Mouse (Mus musculus) embryonic stem cell, embryonic (primary cell): ENCODE data around the gene Ctsw.

ENCODE experiments used
- CTCF ChIA-PET, 4 experiments: fragments of 300-600 bp in 2 of 4; fragments of 350-600 bp in 2 of 4; sonication (Branson Sonifier 250); formaldehyde crosslinking; loops; one replicate each; lab custom pipeline; 2022; ENCODE audit warnings: inconsistent platforms in 2 of 4; lab: Charles Lee
- POLR2A ChIA-PET, 4 experiments: fragments of 300-600 bp in 2 of 4; fragments of 350-600 bp in 2 of 4; sonication (Branson Sonifier 250); formaldehyde crosslinking; loops; one replicate each; lab custom pipeline; 2022; ENCODE audit warnings: antibody characterized with exemption in 4 of 4, inconsistent platforms in 1 of 4; lab: Charles Lee

The Ctsw gene

DNA sequence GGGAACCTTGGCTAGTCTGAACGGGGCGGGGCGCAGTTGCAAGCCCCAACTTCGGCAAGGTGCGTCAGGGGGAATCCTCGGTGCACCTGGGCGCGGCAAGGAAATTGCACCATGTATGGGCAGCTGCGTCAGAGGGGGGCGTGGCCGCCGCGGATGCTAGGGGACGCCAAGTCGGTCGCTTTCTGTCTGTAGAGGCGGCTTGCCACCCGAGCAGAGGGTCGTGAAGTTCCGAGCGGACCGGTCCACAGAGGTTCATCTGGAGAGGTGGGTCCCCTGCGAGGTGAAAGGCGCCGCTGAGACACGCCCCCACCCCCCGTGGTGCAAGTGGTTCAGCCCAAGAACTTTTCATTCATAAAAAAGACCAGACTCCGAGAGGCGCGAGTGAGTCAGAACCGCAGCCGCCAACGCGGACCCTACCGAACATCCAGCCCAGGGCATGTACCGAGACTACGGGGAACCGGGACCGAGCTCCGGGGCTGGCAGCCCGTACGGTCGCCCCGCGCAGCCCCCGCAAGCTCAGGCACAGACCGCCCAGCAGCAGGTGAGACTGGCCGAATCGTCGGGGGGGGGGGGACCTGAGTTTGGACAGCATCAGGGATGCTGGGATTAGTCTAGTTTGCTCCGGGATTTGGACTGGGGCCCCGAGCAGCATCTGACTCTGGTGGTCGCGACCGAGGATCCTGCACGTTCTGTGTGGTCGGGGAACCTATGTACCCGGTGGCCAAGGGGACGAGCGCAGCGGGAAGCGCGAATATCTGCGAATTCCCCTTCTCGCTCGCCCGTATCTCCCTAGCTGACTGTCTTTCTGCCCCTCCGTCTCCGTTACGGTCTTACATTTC lies 20.6 kb downstream of the Ctsw start, which contains the start of gene Fosl1:
Fosl1 (plus strand) TSS at position 33 of the 839 bp plus-strand sequence.
- POLR2A ChIA-PET = interaction anchor here (0.6 to 5.7 kb wide), 23 partner anchors 9 to 398 kb away, joined by 3 to 44 read pairs (median 4); partner anchors contain the start of genes Ccdc85b (in 3 of the 4), Drap1 (in 3 of the 4), Cfl1 (in 2 of the 4) and Fibp (in 2 of the 4)

DNA sequence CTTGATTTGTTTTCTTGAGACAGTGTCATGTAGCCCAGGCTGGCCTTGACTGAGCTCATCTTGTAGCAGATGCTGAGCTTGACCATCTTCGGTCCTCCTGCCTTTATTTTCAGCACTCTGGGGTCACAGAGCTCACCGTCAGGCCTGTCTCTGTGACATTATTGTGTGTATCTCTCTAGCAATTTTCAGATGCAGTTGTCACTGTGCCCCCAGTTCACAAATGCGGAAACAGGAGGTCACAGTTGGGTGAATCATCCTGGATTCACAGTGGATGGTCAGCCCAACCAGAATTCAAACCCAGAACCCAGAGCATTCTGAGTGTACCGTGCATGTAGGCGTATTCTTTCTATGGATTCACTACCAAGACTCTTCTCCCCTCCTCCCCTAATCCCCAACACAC lies 22.6 kb downstream of the Ctsw start:
- POLR2A ChIA-PET = interaction anchor here in 3 of 4 experiments (0.6 to 5.7 kb wide), 10 partner anchors 9 to 896 kb away, joined by 3 to 44 read pairs (median 4); partner anchors contain the start of genes Ccdc85b (in 2 of the 3), AI837181 (in 1 of the 3), Drap1 (in 1 of the 3) and Mus81 (in 1 of the 3)
- CTCF ChIA-PET = interaction anchor here in 1 of 4 experiments (0.5 kb wide), 1 partner anchor 121 kb away, joined by 3 read pairs; no protein-coding TSS in a partner anchor

More for the DNA sequence above, 20.6 kb downstream of the Ctsw start, which contains the start of gene Fosl1:
- CTCF ChIA-PET = interaction anchor here (0.6 to 3.0 kb wide), 10 partner anchors 9 to 324 kb away, joined by 3 to 13 read pairs (median 4); partner anchors contain the start of genes Ap5b1 (in 1 of the 4), Ccdc85b (in 1 of the 4) and Scyl1 (in 1 of the 4)

DNA sequence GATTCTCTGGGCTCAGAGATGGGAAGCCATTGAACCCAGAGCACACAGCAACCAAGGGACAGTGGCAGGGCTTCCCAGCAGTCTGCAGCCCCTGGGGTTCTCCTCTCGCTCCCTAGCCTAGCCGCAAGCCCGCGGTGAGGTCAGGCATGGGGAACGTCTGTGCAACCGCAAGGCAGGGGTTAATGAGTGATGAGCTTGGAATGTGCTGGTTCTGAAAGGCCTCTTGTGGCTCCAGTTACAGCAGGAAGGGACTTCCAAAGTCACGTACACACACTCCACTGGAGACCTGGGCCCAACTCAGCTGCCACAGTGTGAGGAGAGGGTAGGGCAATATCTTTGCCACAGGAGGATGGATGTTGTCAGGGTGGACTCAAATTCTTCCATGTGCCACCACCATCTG lies 23.4 kb downstream of the Ctsw start:
- CTCF ChIA-PET = interaction anchor here in 1 of 4 experiments (0.5 kb wide), 1 partner anchor 120 kb away, joined by 3 read pairs; no protein-coding TSS in a partner anchor
- POLR2A ChIA-PET = interaction anchor here in 2 of 4 experiments (0.6 to 5.7 kb wide), 7 partner anchors 11 to 897 kb away, joined by 3 to 44 read pairs (median 6); partner anchors contain the start of genes Ccdc85b (in 2 of the 2), AI837181 (in 1 of the 2) and Drap1 (in 1 of the 2)

DNA sequence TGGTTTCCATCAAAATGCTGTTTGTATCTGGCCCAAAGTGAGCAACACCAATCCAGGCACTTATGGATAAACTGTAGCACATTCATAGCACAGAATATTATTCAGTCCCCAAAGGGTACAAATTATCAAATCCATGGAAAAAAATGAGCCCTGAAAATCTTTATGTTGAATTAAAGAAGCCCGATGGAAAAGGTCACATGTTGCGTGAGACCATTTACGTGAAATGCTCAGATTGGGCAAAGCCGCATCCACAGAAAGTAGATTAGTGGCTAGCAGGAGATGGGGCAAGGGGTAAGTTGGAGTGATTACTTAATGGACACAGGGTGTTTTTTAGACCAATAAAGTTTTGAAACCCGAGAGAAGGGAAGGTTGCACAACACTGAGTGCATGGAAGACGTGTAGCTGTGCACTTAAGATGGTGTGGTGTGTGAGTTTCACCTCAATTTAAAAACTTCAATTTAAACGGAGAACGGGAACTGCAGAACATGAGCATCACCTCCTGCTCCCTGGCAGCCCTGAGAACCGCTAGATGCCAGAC lies 23.9 kb downstream of the Ctsw start:
- ChIA-PET POLR2A (interaction anchor here in 2 of 4 experiments (0.7 to 5.7 kb wide), 4 partner anchors 11 to 12 kb away, joined by 3 to 44 read pairs (median 20); partner anchors contain the start of gene Ccdc85b (in 2 of the 2)), CTCF (no interaction called here)

DNA sequence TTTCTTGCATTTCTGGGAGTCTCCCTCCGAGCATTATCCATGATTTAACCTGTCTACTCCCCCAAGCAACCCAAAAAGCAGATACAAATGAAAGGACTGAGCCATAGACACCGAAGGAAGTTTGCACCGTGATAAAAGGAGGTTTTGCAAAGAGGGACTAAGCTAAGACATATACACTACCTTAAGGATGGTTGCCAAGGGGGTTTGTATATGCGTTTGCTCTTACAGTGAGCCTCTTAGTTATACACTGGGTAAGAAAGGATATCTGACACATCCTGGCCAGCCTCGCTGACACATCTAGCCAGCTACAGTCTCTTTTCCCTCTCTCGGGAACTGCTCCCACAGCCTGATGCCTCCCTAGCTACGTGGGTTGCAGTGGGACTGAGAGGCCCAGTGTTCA lies 34.4 kb downstream of the Ctsw start:
- ChIA-PET CTCF (interaction anchor here (0.6 to 2.2 kb wide), 10 partner anchors 9 to 346 kb away, joined by 3 to 19 read pairs (median 5); partner anchors contain the start of genes AI837181 (in 1 of the 4), Drap1 (in 1 of the 4), Mus81 (in 1 of the 4) and Yif1a (in 1 of the 4)), POLR2A (interaction anchor here in 3 of 4 experiments (0.6 to 5.3 kb wide), 28 partner anchors 9 to 462 kb away, joined by 3 to 43 read pairs (median 4); partner anchors contain the start of genes AI837181 (in 3 of the 3), Drap1 (in 3 of the 3), Ccdc85b (in 2 of the 3) and Mus81 (in 2 of the 3))

DNA sequence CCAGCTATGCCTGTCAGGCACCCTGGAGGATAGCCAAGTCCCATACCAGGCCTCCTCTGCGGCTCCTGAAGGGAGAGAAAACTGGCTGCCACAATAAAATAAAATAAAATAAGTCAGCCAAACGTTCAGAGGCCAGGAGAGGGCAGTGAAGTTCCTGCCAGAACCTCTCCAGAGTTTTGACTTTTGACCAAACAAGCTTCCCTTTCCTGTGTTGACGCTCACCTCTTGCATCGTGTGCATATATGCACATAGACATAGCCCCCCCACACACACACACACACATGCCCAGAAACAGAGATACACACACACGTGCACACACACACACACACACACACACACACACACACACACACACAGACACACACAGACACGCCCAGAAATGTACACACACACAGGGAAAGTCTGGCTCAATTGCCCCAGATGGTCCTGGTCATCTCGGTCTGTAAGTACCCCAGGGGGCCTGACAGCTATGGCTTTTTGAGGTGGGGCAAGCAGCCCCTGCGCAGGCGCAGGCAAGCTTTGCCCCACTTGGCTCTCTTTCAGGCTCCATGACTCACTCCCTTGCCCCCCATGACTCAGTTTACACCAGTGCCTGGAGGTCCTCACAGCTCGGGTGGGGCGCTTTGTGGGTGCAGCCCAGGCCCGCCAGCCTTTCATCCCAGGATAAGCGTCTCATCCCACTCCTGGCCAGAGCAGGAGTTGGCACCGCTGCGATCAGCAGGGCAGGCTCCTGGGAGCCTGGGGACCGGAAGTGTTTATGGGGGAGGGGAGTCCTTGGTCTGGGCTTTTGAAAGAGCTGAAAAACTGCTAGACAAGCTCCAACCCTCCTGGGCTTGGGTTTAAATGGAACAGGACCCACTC lies 35.1 kb downstream of the Ctsw start:
- CTCF ChIA-PET = interaction anchor here (0.5 to 2.2 kb wide), 17 partner anchors 8 to 345 kb away, joined by 3 to 19 read pairs (median 5); partner anchors contain the start of genes Ccdc85b (in 2 of the 4), Drap1 (in 2 of the 4), AI837181 (in 1 of the 4) and Mus81 (in 1 of the 4)
- POLR2A ChIA-PET = interaction anchor here in 3 of 4 experiments (0.6 to 5.3 kb wide), 42 partner anchors 8 to 817 kb away, joined by 3 to 43 read pairs (median 4); partner anchors contain the start of genes AI837181 (in 3 of the 3), Drap1 (in 3 of the 3), Mus81 (in 3 of the 3) and Banf1 (in 2 of the 3)

DNA sequence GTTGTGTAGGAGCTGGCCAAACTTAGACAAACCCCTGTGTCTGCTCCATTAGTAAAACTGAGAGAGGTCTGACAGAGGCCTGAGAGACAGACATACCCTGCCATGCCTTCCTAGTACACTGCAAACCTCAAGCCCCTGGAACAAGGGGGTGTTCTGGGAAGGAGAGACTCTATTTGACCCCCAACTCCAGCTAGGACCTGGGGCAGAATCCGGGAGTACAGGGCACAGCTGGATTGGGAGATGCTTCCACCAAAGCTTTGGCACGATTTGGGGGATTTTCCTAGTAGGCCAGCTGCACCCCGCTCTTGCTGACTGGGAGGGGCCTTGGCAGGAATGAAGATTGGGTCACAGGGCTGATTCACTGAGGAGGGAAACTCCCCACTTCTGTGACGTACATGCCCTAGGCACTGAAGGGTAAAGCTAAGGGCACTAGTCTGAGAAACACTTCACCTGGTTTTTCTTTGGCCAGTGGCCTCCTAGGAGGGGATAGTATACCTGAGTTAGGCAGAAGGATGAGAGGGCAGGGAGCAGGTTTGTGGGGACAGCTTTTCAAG lies 36.3 kb downstream of the Ctsw start:
- ChIA-PET POLR2A (interaction anchor here in 3 of 4 experiments (0.5 to 5.3 kb wide), 18 partner anchors 7 to 480 kb away, joined by 3 to 43 read pairs (median 4); partner anchors contain the start of genes AI837181 (in 2 of the 3), Ccdc85b (in 2 of the 3), Cfl1 (in 2 of the 3) and Drap1 (in 2 of the 3)), CTCF (interaction anchor here in 2 of 4 experiments (0.9 to 1.3 kb wide), 2 partner anchors 25 kb away, joined by 6 to 7 read pairs; partner anchors contain the start of gene Ccdc85b (in 2 of the 2))

DNA sequence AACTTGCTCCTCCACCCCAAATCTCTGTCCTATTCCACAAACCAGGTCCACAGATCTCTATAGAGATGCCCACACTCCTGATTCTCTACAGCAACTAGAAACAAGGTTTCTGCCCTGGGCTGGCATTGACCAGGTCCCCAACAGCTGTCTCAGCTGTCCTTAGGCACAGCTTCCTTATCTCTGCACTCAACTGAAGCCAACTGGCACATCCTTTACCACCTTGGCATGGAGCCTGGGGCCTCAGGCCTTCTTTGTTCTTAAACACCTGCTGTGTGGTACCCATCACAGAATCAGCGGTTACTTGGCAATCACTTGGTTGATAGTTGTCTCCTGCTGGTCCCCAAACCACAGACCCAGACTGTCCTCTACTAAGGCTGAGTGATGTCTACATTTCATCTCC lies 37.9 kb downstream of the Ctsw start:
- ChIA-PET POLR2A (interaction anchor here in 3 of 4 experiments (0.6 to 5.3 kb wide), 13 partner anchors 15 to 135 kb away, joined by 3 to 42 read pairs (median 4); partner anchors contain the start of genes Ccdc85b (in 2 of the 3), Fosl1 (in 1 of the 3), Mus81 (in 1 of the 3) and Sart1 (in 1 of the 3)), CTCF (interaction anchor here in 1 of 4 experiments (1.1 kb wide), 1 partner anchor 33 kb away, joined by 3 read pairs; no protein-coding TSS in a partner anchor)

DNA sequence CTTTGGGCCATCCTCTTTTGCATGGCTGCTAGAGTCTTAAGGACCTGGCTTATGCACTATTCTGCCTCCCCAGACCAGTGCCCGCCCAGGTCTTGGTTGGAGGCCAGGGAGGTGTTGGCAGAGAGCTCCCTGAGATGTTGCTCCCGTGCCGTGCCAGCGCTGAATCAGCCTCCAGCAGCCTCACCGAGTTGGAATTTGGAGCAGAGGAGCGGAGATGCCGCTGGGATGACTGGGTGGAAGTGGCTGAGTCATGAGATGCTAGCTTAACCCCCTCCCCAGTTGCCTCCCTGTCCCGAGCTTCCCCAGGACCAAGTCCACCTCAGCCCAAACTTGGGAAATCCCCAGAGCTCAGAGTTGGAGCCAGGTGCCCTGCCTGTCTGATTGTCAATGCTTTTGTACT lies 38.5 kb downstream of the Ctsw start:
- ChIA-PET CTCF (interaction anchor here in 3 of 4 experiments (0.6 to 1.4 kb wide), 3 partner anchors 22 to 133 kb away, joined by 3 read pairs; no protein-coding TSS in a partner anchor), POLR2A (interaction anchor here (0.6 to 2.1 kb wide), 11 partner anchors 16 to 595 kb away, joined by 3 to 14 read pairs (median 4); partner anchors contain the start of genes Mus81 (in 2 of the 4), Ccdc85b (in 1 of the 4), Cfl1 (in 1 of the 4) and Sart1 (in 1 of the 4))

DNA sequence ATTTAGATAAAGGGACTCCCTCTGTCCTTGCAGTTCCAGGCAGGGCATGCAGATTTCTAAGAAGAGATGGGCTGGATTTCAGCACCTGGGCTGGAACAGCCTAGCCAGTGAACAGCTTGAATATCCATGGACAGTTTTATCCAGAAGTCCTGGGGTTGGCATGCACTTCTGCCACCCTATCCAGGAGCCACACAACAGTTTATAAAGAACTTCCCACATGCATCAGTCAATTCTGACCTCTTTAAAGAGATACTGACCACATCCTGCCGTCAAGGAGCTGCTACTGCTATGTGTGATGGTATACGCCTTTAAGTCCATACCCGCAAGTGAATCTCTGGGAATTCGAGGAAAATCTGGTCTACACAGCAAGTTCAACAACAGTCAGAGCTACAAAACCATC lies 39.1 kb downstream of the Ctsw start:
- POLR2A ChIA-PET = interaction anchor here (0.7 to 2.1 kb wide), 10 partner anchors 17 to 596 kb away, joined by 3 to 14 read pairs (median 4); partner anchors contain the start of genes Mus81 (in 2 of the 4), Ccdc85b (in 1 of the 4), Cfl1 (in 1 of the 4) and Sart1 (in 1 of the 4)
- CTCF ChIA-PET = interaction anchor here in 3 of 4 experiments (0.6 to 1.4 kb wide), 4 partner anchors 18 to 133 kb away, joined by 3 read pairs; partner anchors contain the start of gene Fosl1 (in 1 of the 3)

DNA sequence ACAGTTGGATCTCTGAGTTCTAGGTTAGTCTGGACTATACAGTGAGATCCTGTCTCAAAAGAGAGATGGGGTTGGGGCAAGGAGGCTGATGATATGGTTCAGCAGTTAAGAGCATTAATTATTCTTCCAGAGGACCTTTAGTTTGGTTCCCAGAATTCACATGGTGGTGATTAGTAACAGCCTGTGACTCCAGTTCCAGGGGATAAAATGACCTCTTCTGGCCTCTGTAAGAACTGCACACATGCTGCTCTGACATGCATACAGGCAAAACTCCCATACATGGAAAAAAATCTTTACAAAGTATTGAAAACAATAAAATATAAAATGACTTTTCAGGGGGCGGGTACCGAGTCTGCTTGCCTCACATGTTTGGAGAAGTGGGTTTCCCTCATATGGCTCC lies 40.2 kb downstream of the Ctsw start:
- ChIA-PET POLR2A (interaction anchor here in 1 of 4 experiments (0.7 kb wide), 1 partner anchor 20 kb away, joined by 3 read pairs; no protein-coding TSS in a partner anchor), CTCF (interaction anchor here in 1 of 4 experiments (0.7 to 1.8 kb wide), 2 partner anchors 28 to 29 kb away, joined by 3 to 6 read pairs; no protein-coding TSS in a partner anchor)

DNA sequence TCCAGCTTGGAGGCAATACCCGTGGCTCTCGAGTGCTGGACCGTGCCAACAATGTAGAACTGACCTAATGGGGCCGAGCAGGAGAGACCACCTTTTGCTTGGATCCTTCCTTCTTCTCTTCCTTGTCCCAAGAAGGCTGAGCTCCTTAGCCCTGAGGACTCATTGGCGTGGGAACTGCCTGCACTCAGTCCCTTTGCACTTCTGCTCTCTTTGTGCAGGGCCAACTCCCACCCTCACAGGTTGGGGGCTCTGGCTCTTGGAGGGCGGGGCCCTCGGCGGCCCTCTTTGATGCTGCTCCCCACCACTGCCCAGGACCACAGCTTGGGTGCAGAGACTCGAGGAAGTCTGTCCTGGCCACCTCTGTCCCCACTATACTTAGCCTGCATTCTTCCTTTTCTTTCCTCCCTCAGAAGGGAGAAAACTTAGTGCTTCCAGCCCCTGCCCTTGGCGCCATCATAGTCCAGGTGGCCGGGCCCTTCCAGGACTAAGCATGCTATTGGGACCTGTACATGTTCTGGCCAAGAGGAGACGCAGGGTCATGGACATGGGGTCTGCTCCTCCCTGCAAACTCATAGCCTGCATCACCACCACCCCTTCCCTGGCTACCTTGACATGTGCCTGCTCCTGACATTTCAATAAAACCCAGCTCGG lies 41.5 kb downstream of the Ctsw start:
- CTCF ChIA-PET = interaction anchor here in 2 of 4 experiments (0.7 to 3.7 kb wide), 5 partner anchors 26 to 103 kb away, joined by 3 to 17 read pairs (median 5); partner anchors contain the start of gene Tsga10ip (in 1 of the 2)

DNA sequence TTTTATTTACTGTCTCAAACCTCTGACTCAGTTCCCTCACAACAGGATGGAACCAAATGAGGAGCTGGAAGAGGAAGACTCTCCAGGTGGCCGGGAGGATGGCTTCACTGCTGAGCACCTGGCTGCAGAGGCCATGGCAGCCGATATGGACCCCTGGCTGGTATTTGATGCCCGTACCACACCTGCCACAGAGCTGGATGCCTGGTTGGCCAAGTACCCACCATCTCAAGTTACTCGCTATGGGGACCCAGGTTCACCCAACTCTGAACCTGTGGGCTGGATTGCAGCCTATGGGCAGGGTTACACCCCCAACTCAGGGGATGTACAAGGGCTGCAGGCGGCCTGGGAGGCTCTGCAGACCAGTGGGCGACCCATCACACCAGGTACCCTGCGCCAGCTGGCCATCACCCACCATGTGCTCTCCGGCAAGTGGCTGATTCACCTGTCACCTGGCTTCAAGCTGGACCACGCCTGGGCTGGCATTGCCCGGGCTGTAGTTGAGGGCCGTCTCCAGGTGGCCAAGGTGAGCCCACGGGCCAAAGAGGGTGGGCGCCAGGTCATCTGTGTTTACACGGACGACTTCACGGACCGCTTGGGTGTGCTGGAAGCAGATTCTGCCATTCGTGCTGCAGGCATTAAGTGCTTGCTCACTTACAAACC lies 42.3 kb downstream of the Ctsw start:
- CTCF ChIA-PET = interaction anchor here in 3 of 4 experiments (0.6 to 3.7 kb wide), 7 partner anchors 19 to 103 kb away, joined by 3 to 17 read pairs (median 4); partner anchors contain the start of gene Tsga10ip (in 1 of the 3)
- POLR2A ChIA-PET = interaction anchor here (0.5 to 4.7 kb wide), 43 partner anchors 7 to 696 kb away, joined by 3 to 99 read pairs (median 7); partner anchors contain the start of genes Banf1 (in 3 of the 4), Cfl1 (in 3 of the 4), Eif1ad (in 3 of the 4) and Mus81 (in 3 of the 4)

More for the DNA sequence above, 41.5 kb downstream of the Ctsw start:
- POLR2A ChIA-PET = interaction anchor here (0.5 to 4.4 kb wide), 20 partner anchors 7 to 696 kb away, joined by 3 to 99 read pairs (median 8); partner anchors contain the start of genes Mus81 (in 3 of the 4), Cfl1 (in 2 of the 4), Banf1 (in 1 of the 4) and Ccdc85b (in 1 of the 4)
